Mouse (Mus musculus): ENCODE measurements around the gene Tcf3.

GRCm38 (mm10) chr10:80376160-80376559 lies 57.3 kb downstream of the Tcf3 start:
- no peak for TF ChIP-seq USF1 (IDR thresholded peaks at IDR 0.05; ENCODE audit: low read depth)
- no peak for TF ChIP-seq E2F4 (IDR thresholded peaks at IDR 0.05; ENCODE audit: insufficient read depth)
